Mouse (Mus musculus): ENCODE data around the gene Gm32717. TPM values are rescaled to one million over a fixed set of nuclear protein-coding genes. Genes with fewer than 3 reads are reported as not detected.

The Gm32717 gene
- polyA plus RNA-seq (2017; shearing (Covaris generic)) = not detected

GRCm38 (mm10) chr10:118240680-118241079 lies at the start of gene Gm32717:
Gene Gm32717, minus strand, starts transcription at chr10:118240780.

DNA sequence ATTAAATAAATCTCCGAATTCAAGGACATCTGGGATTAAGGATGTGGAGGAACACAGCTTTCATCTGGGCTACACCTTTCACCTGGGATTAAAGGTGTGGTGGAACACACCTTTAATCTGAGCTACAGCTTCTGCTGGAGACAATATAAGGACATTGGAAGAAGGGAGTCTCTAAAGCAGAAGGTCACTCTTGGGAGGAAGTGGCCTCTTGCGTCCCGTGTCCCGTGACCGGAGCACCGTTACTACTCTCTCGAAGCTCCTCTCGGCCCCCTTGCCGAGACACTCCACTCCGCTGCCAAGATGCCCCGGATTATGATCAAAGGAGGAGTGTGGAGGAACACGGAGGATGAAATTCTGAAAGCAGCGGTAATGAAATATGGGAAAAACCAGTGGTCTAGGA lies 17.8 kb upstream of the Gm32717 start, which contains the start of gene Gm32802:
Gene Gm32802, plus strand, starts transcription at position 301 of the 400 bp plus-strand sequence.

DNA sequence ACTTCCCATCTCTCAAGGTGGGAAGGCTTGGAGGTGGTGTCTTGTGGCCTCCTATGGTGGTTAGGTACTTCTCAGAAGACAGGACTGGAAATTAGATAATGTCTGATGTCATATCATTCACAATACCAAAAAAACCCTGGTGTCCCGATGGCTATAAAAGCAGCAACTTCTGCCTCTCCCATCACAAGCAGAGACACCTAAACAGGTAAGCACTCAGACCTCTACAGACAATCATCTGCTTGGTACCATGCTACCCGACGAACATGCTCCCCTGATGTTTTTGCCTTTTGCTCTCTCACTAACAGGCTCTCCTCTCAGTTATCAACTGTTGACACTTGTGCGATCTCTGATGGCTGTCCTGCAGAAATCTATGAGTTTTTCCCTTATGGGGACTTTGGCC lies 35.9 kb downstream of the Gm32717 start, which contains the start of gene Il22:
Gene Il22, plus strand, starts transcription at position 301 of the 400 bp plus-strand sequence.

Other genes starting within 250 kb of the Gm32717 start
- gene Mdm1, start 99.0 kb downstream of the Gm32717 start, polyA plus RNA-seq (2017; shearing (Covaris generic)) = 14.4 TPM
- gene Il22, start 35.8 kb downstream of the Gm32717 start, polyA plus RNA-seq (2017; shearing (Covaris generic)) = not detected
- gene Gm32802, start 17.9 kb upstream of the Gm32717 start, polyA plus RNA-seq (2017; shearing (Covaris generic)) = not detected
- gene Iltifb, start 54.3 kb upstream of the Gm32717 start, polyA plus RNA-seq (2017; shearing (Covaris generic)) = not detected
- not detected for gene Gm9040, start 86.2 kb upstream of the Gm32717 start, polyA plus RNA-seq (2017; shearing (Covaris generic))
- gene Gm9044, start 91.6 kb upstream of the Gm32717 start, polyA plus RNA-seq (2017; shearing (Covaris generic)) = not detected
- gene Gm9045, start 97.1 kb upstream of the Gm32717 start, polyA plus RNA-seq (2017; shearing (Covaris generic)) = not detected
- not detected for gene Gm9046, start 102.5 kb upstream of the Gm32717 start, polyA plus RNA-seq (2017; shearing (Covaris generic))
- not detected for gene Gm9048, start 107.9 kb upstream of the Gm32717 start, polyA plus RNA-seq (2017; shearing (Covaris generic))
- not detected for gene Gm9049, start 113.3 kb upstream of the Gm32717 start, polyA plus RNA-seq (2017; shearing (Covaris generic))
- 8.7 TPM for gene Ifng, start 200.3 kb upstream of the Gm32717 start, polyA plus RNA-seq (2017; shearing (Covaris generic))